Mouse (Mus musculus) monocyte, adult 2 months (primary cell): Measurements from ENCODE around the gene Lnx2.

Experiments
- DNase-seq, 2 experiments: peaks; one replicate each; pipeline ENCODE4 v3.0.0; 2022; ENCODE audit warnings: low spot score in 2 of 2, low read depth in 1 of 2

Lnx2 gene

GRCm38 (mm10) chr5:147052309-147052558 lies 24.2 kb downstream of the Lnx2 start:
- DNase-seq, result no peak

DNA sequence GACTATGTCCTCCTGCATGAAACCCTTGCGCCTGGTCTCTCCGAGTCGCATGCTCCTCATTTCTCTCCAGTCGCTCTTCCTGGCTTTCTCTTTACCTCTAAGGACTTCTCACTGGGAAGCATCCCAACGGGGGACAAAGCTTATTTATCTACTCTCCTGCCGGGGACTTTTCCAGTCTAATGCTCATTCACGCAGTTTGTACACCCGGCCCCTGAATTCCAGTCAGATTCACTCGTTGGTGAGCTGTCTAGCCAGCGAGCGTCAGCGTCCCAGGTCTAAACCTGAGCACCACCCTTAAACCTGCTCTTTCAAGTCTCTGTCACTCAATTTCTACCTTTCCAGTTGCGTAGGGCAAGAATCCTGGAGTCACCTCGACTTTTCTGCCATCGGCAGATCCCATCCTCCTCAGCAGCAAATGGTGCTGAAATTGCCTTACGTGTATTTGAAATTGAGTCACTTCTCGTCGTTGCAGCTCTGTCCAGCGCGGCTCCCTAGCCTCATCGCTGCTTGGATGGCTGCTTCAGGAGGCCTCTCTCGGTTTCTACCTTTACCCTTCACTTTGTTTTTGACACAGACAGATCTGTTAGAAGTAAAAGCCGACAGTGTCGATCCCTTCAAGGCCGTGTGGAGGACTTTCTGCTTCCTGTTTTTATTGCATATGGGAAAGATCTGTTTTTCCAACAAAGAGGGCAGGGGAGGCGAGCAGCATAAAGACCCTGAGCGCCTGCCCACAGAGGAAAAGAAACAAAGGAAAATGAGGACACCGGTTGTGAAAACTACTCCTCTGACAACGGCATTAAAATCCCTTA lies 24.7 kb downstream of the Lnx2 start:
- DNase-seq, result no peak

DNA sequence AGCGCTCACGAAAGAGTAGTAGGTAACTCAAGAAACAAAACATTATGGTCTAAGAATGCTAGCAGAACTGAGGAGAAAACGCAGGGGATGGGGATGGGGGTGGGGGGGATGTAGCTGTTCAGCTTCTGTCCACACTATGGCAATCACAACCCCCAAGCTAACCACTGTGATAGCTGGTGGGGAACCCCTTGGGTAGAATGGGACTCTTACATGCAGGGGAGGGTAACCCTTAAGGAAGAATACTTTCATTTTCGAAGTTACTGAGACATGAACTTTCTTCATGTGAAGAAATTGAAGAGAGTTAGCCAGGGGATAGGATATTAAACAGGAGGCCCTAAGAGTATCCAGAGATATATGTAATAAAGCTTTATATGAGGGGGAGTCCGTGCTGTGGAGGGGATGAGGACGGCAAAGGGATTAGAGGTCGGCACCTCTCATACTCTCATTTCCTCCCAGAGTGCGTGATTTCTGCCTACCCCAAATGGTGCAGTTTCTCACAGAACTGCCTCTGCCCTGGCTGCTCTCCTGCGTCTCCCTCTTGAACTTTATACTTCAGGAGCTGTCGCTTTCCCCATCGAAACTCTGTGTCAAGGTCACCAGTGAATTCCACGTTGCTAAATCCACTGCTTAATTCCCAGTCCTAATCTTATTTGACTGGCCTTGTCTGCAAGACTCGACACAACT lies 25.4 kb downstream of the Lnx2 start:
- no peak for DNase-seq

- DNase-seq, result no peak
Observed at GRCm38 (mm10) chr5:147049544-147050209, 26.7 kb downstream of the Lnx2 start.

DNA sequence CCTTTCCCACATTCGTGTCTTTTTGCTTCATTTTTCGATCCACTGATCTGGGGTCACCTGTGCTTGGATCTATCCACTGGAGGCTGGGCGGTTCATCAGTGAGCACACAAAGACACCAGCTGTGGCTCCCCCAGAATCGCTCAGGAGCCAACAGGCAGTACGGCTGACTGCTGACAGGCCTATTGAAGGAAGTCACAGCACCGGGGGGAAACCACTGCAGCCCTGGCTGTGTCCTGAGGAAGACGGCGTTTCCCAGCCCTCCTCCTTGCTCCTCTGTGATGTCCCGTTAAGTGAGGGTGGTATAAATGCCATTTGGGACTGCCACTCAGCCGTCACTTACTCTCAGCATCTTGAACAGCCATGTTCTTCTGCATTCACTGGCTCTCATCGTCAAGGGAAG lies 30.5 kb downstream of the Lnx2 start:
- DNase-seq, result no peak

DNA sequence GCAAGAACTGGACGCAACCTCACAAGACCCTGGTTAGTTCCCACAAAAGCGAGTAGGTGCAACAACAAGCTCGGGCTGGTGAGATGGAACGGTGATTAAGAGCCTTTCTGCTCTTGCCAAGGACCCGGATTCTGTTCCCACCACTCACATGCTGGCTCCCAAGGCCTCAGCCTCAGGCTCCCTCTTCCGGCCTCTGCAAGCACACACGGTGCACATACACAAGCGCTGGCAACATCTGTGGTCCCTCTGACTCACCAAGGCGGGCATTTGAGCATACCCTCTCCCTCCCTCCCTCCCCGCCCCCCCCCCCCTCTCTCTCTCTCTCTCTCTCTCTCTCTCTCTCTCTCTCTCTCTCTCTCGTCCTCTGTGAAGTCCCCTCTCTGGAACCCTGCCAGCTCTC lies 31.1 kb downstream of the Lnx2 start:
- no peak for DNase-seq

DNA sequence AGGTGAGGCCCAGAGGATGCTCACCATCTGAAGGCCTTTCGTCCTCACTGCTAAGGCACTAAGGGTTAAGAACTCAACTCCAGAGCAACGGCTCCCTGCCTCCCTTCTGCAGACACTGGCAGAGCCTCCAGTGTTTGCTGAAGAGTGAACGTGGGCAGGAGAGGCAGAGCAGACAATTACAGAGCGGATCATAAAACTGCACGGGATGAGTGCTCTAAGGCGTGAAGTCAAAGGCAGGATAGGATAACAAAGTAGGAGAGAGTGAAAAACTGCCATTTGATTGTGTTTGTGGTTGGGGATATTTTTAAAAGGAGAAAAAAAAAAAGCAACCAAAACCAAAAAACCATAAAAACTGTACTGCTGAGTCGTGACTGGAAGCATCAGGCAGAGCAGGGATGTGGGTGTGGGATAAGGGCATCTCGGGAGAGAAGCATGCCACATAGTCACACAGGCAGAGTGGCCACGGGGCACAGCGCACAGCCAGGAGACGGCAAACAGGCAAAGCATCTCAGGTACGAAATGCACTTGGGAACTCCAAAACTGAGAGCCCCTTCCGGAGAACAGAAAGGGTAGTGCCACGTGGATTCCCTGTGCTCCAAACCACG lies 33.0 kb downstream of the Lnx2 start:
- no peak for DNase-seq

GRCm38 (mm10) chr5:147041965-147042937 lies 34.1 kb downstream of the Lnx2 start:
- no peak for DNase-seq

- no peak for DNase-seq
Observed at GRCm38 (mm10) chr5:147039394-147039793, 37.0 kb downstream of the Lnx2 start.

DNA sequence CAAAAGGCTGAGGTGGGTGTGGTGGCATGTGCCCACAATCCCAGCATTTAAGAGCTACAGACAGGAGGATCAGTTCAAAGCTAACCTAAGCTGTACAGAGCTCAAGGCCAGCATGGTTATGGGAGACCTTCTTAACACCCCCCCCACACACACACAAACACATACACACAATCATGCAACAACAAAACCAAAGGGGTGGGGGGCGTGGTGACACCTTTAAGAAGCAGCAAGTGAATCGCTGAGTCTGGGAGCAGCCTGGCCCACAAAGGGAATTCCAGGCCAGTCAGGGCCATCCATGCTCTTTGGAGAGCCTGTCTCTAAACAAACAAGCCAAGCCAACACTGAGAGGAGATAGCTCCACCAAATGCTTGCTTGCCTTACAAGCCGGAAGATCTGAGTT lies 38.8 kb downstream of the Lnx2 start:
- no peak for DNase-seq

DNA sequence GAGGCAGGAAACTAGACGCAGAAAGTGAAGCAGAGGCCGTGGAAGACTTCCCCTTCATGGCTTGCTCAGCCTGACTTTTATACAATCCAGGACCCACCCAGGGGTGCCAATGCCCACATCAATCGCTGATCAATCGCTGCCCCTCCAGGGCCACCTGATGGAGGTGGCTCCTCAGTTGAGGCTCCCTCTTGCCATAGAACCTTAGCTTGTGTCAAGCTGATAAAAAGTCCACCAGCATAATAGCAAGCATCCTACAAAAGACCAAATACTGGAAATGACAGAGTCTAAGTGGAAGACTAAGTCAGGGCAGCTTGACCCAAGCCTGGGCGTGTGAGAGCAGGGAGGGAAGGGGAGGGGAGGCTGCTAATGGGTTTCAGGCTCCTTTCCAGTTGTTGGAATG lies 39.7 kb downstream of the Lnx2 start:
- DNase-seq, result no peak

DNA sequence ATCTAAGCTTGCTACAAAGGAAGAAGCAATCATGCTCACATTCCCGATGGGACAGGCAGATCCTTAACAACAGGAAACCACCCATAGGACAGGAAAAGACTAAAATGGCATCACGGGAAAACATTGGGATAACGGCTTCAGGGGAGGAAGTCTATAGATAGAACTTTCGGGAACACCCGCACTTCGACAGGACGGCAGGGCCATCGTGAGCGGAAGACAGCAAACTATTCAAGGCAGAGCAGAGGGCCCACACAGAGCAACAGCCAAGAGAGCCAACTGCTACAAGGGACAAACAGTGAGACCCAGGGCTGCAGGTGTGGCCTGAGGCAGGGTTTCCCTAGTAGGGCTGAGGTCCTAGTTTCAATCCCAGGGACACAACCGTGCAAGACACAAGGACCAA lies 40.4 kb downstream of the Lnx2 start:
- no peak for DNase-seq

GRCm38 (mm10) chr5:147035301-147035700 lies 41.1 kb downstream of the Lnx2 start:
- no peak for DNase-seq

GRCm38 (mm10) chr5:147034283-147034682 lies 42.1 kb downstream of the Lnx2 start:
- no peak for DNase-seq

DNA sequence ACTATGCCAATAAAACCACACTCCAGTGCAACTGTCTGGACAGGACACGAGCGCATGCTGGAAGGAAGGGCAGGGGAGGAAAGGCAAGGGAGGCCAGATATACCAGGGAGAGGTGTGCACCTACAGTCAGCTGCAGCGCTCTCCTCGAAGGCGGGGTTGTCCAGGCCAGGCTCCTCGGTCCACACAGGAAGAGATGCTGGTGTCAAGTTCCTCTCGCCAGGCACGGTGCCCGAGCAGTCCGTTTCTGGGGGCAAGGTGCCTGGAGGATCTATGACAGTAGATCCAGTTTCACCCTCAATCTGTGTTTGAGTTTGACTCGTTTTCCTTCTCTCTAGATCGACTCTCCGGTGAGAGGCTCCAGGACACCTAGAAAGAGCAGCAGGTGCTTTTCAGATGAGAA lies 43.2 kb downstream of the Lnx2 start:
- DNase-seq, result no peak

DNA sequence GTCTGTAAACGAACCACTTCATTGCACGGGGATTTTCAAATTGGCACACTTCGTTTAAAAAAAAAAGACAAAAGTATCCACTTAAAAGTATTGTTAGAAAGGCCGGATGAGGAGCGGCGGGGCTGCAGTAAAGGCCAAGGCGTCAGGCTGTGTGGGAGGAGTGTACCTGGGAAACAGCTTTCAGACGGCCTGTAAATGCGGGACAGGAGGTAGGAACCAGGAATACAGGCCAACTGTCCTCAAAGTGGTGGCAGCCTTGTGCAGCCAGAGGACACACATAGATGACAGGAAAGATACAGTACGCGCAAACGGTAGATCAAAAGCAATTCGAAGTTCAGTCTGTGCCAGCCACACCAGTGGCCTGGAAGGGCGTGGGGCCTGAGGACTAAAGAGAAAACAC lies 45.1 kb downstream of the Lnx2 start:
- no peak for DNase-seq

DNA sequence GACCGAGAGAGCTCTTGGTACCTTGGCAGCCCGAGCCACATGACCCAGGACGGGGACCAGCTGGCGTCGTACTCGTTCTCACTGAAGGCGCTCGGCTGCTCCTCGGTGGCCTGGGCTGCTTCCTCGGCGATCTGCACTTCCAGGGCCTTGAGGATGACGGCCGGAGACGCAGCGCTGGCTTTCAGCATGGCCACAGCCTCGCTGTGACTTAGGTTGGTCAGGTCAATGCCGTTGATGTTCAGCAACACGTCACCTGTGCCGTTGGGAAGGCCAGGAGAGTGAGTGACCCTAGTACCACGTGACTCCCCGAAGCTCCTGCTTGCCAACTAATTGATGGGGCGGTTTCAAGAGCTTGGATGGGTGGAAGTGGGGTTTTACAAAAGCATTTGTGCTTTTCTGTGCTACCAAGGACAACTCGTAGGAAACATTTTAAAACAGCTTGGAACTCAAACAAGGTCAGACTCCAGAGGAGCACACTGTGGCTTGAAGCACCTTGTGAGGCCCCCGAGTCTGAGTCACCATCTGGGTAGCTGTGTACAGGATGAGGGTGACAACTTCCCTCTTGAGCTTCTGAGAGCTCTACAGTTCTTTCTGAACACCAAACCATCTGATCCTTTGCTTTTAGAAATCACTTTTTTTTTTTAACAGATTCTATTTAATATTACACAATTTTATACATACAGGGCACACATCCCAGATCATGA lies 51.9 kb downstream of the Lnx2 start:
- no peak for DNase-seq

- DNase-seq, result no peak
Observed at GRCm38 (mm10) chr5:147023245-147023970, 53.0 kb downstream of the Lnx2 start.

DNA sequence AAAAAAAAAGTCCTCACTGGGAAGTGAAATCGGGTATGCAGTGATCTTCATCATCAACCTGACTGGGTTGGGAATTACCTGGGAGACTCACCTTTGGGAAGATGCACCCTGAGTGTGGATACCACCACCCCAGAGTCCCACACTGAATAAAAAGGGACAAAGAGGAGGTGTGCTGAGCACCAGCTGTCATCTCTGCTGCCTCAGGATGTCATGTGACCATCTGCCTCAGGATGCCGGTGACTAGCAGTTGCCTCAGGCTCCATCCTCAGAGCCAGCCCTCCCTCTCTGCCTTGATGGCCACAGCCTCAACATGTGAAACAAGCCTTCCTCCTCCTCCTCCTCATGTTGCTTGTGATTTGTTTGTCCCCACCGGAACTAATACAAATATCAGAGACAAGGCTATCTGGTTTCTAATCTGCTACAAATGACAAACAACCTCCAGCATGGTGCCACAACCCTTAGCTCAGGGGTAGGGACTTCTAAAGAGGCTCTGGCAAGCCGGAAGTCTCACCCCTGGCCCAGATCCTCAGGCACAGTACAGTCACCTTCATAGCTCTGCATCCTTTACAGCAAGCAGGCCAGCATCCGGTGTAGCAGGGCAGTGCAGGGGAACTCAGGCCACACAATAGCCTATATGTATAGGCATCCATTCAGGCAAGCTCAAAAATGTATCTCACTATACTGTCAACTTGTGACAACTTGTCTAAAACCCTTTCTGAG lies 54.7 kb downstream of the Lnx2 start:
- DNase-seq, result no peak
